Mouse (Mus musculus) forebrain, embryonic 13.5 days (tissue): ENCODE results near the gene Ank2. TPM values are rescaled to one million over a fixed set of nuclear protein-coding genes. Genes with fewer than 3 reads are reported as not detected.

Experiments
- ATAC-seq: fragments of 200-750 bp; cut with Nextera tagmentation; 2 replicates; pipeline ENCODE4 v1.8.0; 2017
- H3K27ac ChIP-seq: fragments of 300-500 bp; sonication (generic); 2 replicates; pipeline ENCODE4 v1.5.1; 2015; ENCODE audit warnings: inconsistent platforms, mild to moderate bottlenecking, moderate library complexity
- H3K27me3 ChIP-seq: fragments of 300-500 bp; sonication (generic); 2 replicates; pipeline ENCODE4 v1.6.1; 2015; ENCODE audit warnings: mild to moderate bottlenecking, inconsistent platforms
- H3K36me3 ChIP-seq: fragments of 300-500 bp; sonication (generic); 2 replicates; pipeline ENCODE4 v1.6.1; 2015; ENCODE audit warnings: mild to moderate bottlenecking, inconsistent platforms; ENCODE audit not compliant: poor library complexity, severe bottlenecking
- H3K4me1 ChIP-seq: fragments of 300-500 bp; sonication (generic); 2 replicates; pipeline ENCODE4 v1.6.1; 2015; ENCODE audit warnings: inconsistent platforms
- H3K4me2 ChIP-seq: fragments of 300-500 bp; sonication (generic); 2 replicates; pipeline ENCODE4 v1.6.1; 2015; ENCODE audit warnings: inconsistent platforms, mild to moderate bottlenecking, moderate library complexity
- H3K4me3 ChIP-seq: fragments of 300-500 bp; sonication (generic); 2 replicates; pipeline ENCODE4 v1.5.1; 2015; ENCODE audit warnings: mild to moderate bottlenecking, inconsistent platforms
- H3K9ac ChIP-seq: fragments of 300-500 bp; sonication (generic); 2 replicates; pipeline ENCODE4 v1.6.1; 2015; ENCODE audit warnings: mild to moderate bottlenecking, inconsistent platforms
- H3K9me3 ChIP-seq: fragments of 300-500 bp; sonication (generic); replicated peaks from 2 replicates; pipeline ENCODE4 v1.6.1; 2016; ENCODE audit warnings: inconsistent platforms
- WGBS: fragments of 180-500 bp; shearing (Covaris S2); methylation state at CpG from one replicate; pipeline ENCODE4 v1.1.7; 2015; 5-methylcytosine and 5-hydroxymethylcytosine counted together
- polyA plus RNA-seq: library from polyadenylated mRNA; unstranded; fragments of >200 nt; fragmentation: Nextera tagmentation; extraction: Ambion mirVana; gene quantifications from 2 replicates; pipeline ENCODE4 v1.2.1, GENCODE M21; 2015

The Ank2 gene
- polyA plus RNA-seq, 1 experiment from 2014 or later = 125 TPM

- ATAC-seq = peak; percentile 80; the same call in 1 of the 2 replicates
- 55% methylated on average over 10 of the region's 10 CpGs for WGBS
- H3K4me2 ChIP-seq = no peak overlapping the region
Observed at GRCm38 (mm10) chr3:127243928-127244642, 255.1 kb downstream of the Ank2 start.

GRCm38 (mm10) chr3:127242234-127242810 is 256.8 kb downstream of the Ank2 start:
- Histone ChIP-seq H3K9me3 (no peaks in the 10 kb centered on the region), H3K27ac (no peak overlapping the region), H3K27me3 (no peaks in the 10 kb centered on the region), H3K4me1 (peaks cover 8% of the 10 kb centered on the region), H3K4me2 (no peak overlapping the region), H3K4me3 (no peak overlapping the region), H3K36me3 (no peaks in the 10 kb centered on the region), H3K9ac (no peak overlapping the region)
- ATAC-seq = no peak
- WGBS = 89% methylated on average over 11 of the region's 11 CpGs

More at GRCm38 (mm10) chr3:127243928-127244642, 255.1 kb downstream of the Ank2 start:
- Histone ChIP-seq H3K36me3 (no peaks in the 10 kb centered on the region), H3K27me3 (no peaks in the 10 kb centered on the region), H3K27ac (peak overlapping the region; percentile 73), H3K4me1 (peaks cover 8% of the 10 kb centered on the region), H3K4me3 (no peak overlapping the region), H3K9me3 (no peaks in the 10 kb centered on the region), H3K9ac (no peak overlapping the region)

GRCm38 (mm10) chr3:127235271-127235670 is 263.9 kb downstream of the Ank2 start:
- H3K27ac ChIP-seq = no peak overlapping the region
- H3K9ac ChIP-seq = no peak overlapping the region
- ATAC-seq = no peak
- no peaks in the 10 kb centered on the region for H3K9me3 ChIP-seq
- H3K4me3 ChIP-seq = no peak overlapping the region
- H3K4me1 ChIP-seq = no peaks in the 10 kb centered on the region
- H3K4me2 ChIP-seq = no peak overlapping the region
- 68% methylated on average over 5 of the region's 5 CpGs for WGBS
- no peaks in the 10 kb centered on the region for H3K27me3 ChIP-seq
- no peaks in the 10 kb centered on the region for H3K36me3 ChIP-seq

- peak; percentile 94 for ATAC-seq
Observed at GRCm38 (mm10) chr3:127225799-127226730, 273.1 kb downstream of the Ank2 start.

DNA sequence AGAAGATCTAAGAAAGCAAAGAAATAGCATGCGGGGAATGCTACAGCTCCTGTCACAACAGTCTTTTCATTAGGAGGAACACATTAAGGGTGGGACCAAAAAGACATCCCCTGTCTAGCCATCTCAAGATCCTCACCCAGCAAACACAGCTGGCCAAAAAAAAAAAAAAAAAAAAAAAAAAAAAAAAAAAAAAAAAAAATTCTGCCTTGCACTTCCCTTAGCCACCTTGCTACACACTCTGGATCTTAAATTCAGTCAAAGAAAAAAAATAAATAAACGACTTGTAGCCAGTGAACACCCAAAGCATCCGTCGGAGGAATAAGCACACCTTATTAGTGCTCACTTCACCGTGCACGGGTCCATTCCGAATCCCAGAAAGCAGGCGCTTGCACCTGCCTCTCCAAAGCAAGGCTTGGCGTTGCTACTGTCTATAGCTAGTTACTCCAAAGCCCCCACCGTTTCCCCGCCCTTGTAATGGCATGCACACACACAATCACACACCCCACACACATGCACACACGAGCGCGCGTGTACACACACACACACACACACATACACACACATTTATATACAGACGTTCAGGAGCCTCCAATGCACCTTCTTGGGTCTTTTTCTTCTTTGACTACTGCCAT is 273.9 kb downstream of the Ank2 start:
- peaks cover 20% of the 10 kb centered on the region for H3K4me1 ChIP-seq
- peak overlapping the region; percentile 61 for H3K4me2 ChIP-seq
- WGBS = 2% methylated on average over 16 of the region's 16 CpGs
- peaks cover 6% of the 10 kb centered on the region; the same call in 1 of the 2 replicates for H3K27me3 ChIP-seq
- no peaks in the 10 kb centered on the region for H3K9me3 ChIP-seq
- peak overlapping the region; percentile 45 for H3K4me3 ChIP-seq
- peak overlapping the region; percentile 65 for H3K27ac ChIP-seq
- no peaks in the 10 kb centered on the region for H3K36me3 ChIP-seq
- peak; percentile 68 for ATAC-seq
- peak overlapping the region; percentile 62 for H3K9ac ChIP-seq

More at GRCm38 (mm10) chr3:127225799-127226730, 273.1 kb downstream of the Ank2 start:
- H3K4me3 ChIP-seq = peak overlapping the region; percentile 45
- peak overlapping the region; percentile 62 for H3K9ac ChIP-seq
- no peaks in the 10 kb centered on the region for H3K9me3 ChIP-seq
- H3K4me2 ChIP-seq = peak overlapping the region; percentile 61
- peaks cover 6% of the 10 kb centered on the region; the same call in 1 of the 2 replicates for H3K27me3 ChIP-seq
- no peaks in the 10 kb centered on the region for H3K36me3 ChIP-seq
- WGBS = 4% methylated on average over 26 of the region's 26 CpGs
- peaks cover 20% of the 10 kb centered on the region for H3K4me1 ChIP-seq
- H3K27ac ChIP-seq = peak overlapping the region; percentile 65

- peak overlapping the region; percentile 65 for H3K27ac ChIP-seq
Observed at GRCm38 (mm10) chr3:127224315-127225166, 274.6 kb downstream of the Ank2 start.

DNA sequence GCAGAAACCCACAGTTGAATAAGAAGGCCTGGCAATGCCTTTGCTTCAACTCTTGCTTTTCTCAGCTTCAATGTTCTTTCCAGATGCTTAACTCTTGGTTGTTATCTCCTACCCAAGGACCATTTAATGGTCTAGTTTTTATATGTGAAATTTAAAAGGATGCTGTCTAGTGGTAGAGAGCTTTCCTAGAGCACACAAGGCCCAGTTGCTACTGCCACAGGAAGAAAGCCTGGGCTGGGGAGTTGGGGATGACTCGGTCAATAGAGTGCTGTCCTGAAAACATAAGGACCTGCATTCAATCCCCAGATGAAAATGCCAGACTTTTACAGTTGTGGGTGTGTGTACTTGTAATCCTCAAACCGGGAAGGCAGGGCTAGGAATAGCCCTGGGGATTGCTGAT is 277.1 kb downstream of the Ank2 start:
- WGBS = 92% methylated on average over 2 of the region's 2 CpGs
- no peak overlapping the region for H3K4me2 ChIP-seq
- no peak for ATAC-seq

More at GRCm38 (mm10) chr3:127224315-127225166, 274.6 kb downstream of the Ank2 start:
- peak overlapping the region; percentile 62 for H3K9ac ChIP-seq
- H3K4me3 ChIP-seq = peak overlapping the region; percentile 45
- WGBS = 54% methylated on average over 13 of the region's 13 CpGs
- H3K9me3 ChIP-seq = no peaks in the 10 kb centered on the region
- ATAC-seq = peak; percentile 19; the same call in 1 of the 2 replicates
- H3K36me3 ChIP-seq = no peaks in the 10 kb centered on the region
- H3K27me3 ChIP-seq = peaks cover 6% of the 10 kb centered on the region; the same call in 1 of the 2 replicates
- peaks cover 20% of the 10 kb centered on the region for H3K4me1 ChIP-seq
- H3K4me2 ChIP-seq = peak overlapping the region; percentile 61

DNA sequence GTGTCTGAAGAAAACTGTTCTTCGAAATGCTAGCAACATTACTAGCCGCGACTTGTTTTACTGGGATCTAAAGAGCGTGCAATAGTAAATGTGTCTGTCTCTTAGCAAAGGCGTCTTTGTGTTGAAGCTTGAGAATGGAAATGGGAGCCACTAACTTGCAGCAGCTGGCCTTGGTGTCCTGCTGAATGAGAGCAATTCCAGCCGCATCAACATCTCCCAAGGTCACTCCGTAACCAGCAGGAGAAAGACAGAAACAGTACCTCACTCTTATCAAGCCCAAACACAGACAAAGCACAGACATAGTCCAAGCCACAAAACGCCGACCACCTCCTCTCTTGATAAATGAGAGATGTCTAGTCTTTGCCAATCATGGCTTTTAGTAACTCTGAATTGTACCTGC is 278.3 kb downstream of the Ank2 start:
- WGBS = 93% methylated on average over 9 of the region's 9 CpGs
- Histone ChIP-seq H3K4me1 (peaks cover 10% of the 10 kb centered on the region), H3K36me3 (0 out of 2 replicates have a peak, but pooled peaks cover 3% of the 10 kb centered on the region), H3K9ac (no peak overlapping the region), H3K4me2 (no peak overlapping the region), H3K27ac (no peak overlapping the region), H3K9me3 (no peaks in the 10 kb centered on the region), H3K4me3 (no peak overlapping the region), H3K27me3 (no peaks in the 10 kb centered on the region)
- ATAC-seq = no peak

More for the DNA sequence above, 277.1 kb downstream of the Ank2 start:
- peaks cover 20% of the 10 kb centered on the region for H3K4me1 ChIP-seq
- 0 out of 2 replicates have a peak, but pooled peaks cover 3% of the 10 kb centered on the region for H3K36me3 ChIP-seq
- 0 out of 2 replicates have a peak, but pooled peaks cover under 1% of the 10 kb centered on the region for H3K27me3 ChIP-seq
- H3K9ac ChIP-seq = no peak overlapping the region
- H3K9me3 ChIP-seq = no peaks in the 10 kb centered on the region
- H3K4me3 ChIP-seq = no peak overlapping the region
- H3K27ac ChIP-seq = no peak overlapping the region

GRCm38 (mm10) chr3:127213534-127213933 is 285.6 kb downstream of the Ank2 start:
- 68% methylated on average over 5 of the region's 5 CpGs for WGBS

GRCm38 (mm10) chr3:127211119-127211518 is 288.0 kb downstream of the Ank2 start:
- ATAC-seq = no peak

More at GRCm38 (mm10) chr3:127213534-127213933, 285.6 kb downstream of the Ank2 start:
- H3K27ac ChIP-seq = no peak overlapping the region
- peaks cover 8% of the 10 kb centered on the region for H3K4me1 ChIP-seq
- 0 out of 2 replicates have a peak, but pooled peaks cover 3% of the 10 kb centered on the region for H3K36me3 ChIP-seq
- H3K27me3 ChIP-seq = no peaks in the 10 kb centered on the region
- no peak overlapping the region for H3K4me2 ChIP-seq
- no peaks in the 10 kb centered on the region for H3K9me3 ChIP-seq
- no peak overlapping the region for H3K4me3 ChIP-seq
- ATAC-seq = no peak
- H3K9ac ChIP-seq = no peak overlapping the region

More at GRCm38 (mm10) chr3:127211119-127211518, 288.0 kb downstream of the Ank2 start:
- Histone ChIP-seq H3K4me2 (no peak overlapping the region), H3K4me3 (no peak overlapping the region), H3K27me3 (no peaks in the 10 kb centered on the region), H3K9me3 (no peaks in the 10 kb centered on the region), H3K4me1 (peaks cover 10% of the 10 kb centered on the region), H3K36me3 (no peaks in the 10 kb centered on the region), H3K27ac (no peak overlapping the region), H3K9ac (no peak overlapping the region)
- 80% methylated on average over 3 of the region's 3 CpGs for WGBS
